Mouse (Mus musculus): ENCODE measurements around the gene Coro6. TPM values are rescaled to one million over a fixed set of nuclear protein-coding genes. Genes with fewer than 3 reads are reported as not detected.

The Coro6 gene
- polyA plus RNA-seq, 1 experiment from 2014 or later: 0.31 TPM

GRCm38 (mm10) chr11:77490451-77490850 lies 28.2 kb downstream of the Coro6 start:
- Histone ChIP-seq H3K27ac (replicated peaks) (peak overlapping the region; percentile 95), H3K4me1 (replicated peaks) (peaks cover 79% of the 10 kb centered on the region), H3K4me3 (peak overlapping the region; percentile 89), H3K27me3 (no peaks in the 10 kb centered on the region), H3K4me2 (peak overlapping the region; percentile 84), H3K36me3 (no peaks in the 10 kb centered on the region), H3K9ac (peak overlapping the region; percentile 98), H3K9me3 (no peaks in the 10 kb centered on the region)
- 64% methylated on average over 6 of the region's 6 CpGs for WGBS
- no peak for ATAC-seq (ENCODE audit: low read depth)

GRCm38 (mm10) chr11:77491123-77491501 lies 28.9 kb downstream of the Coro6 start:
- no peaks in the 10 kb centered on the region for H3K9me3 ChIP-seq
- WGBS: 0% methylated on average over 13 of the region's 13 CpGs
- peak overlapping the region; percentile 89 for H3K4me3 ChIP-seq
- H3K9ac ChIP-seq: peak overlapping the region; percentile 98
- H3K27me3 ChIP-seq: no peaks in the 10 kb centered on the region
- peak overlapping the region; percentile 84 for H3K4me2 ChIP-seq
- H3K4me1 ChIP-seq (replicated peaks): peaks cover 79% of the 10 kb centered on the region
- peak; percentile 64 for ATAC-seq (ENCODE audit: low read depth)
- H3K27ac ChIP-seq (replicated peaks): peak overlapping the region; percentile 95
- H3K36me3 ChIP-seq: no peaks in the 10 kb centered on the region

GRCm38 (mm10) chr11:77491502-77492291 lies 29.5 kb downstream of the Coro6 start:
- H3K9me3 ChIP-seq: no peaks in the 10 kb centered on the region
- H3K4me1 ChIP-seq (replicated peaks): peaks cover 74% of the 10 kb centered on the region
- H3K4me3 ChIP-seq: peak overlapping the region; percentile 89
- H3K27me3 ChIP-seq: no peaks in the 10 kb centered on the region
- H3K27ac ChIP-seq (replicated peaks): peak overlapping the region; percentile 95
- H3K4me2 ChIP-seq: peak overlapping the region; percentile 84
- no peaks in the 10 kb centered on the region for H3K36me3 ChIP-seq
- ATAC-seq (ENCODE audit: low read depth): peak; percentile 51
- under 1% methylated on average over 23 of the region's 23 CpGs for WGBS
- H3K9ac ChIP-seq: peak overlapping the region; percentile 98

GRCm38 (mm10) chr11:77492311-77492871 lies 30.2 kb downstream of the Coro6 start:
- H3K4me3 ChIP-seq: peak overlapping the region; percentile 89
- H3K9ac ChIP-seq: peak overlapping the region; percentile 98
- no peak for ATAC-seq (ENCODE audit: low read depth)
- H3K27ac ChIP-seq (replicated peaks): peak overlapping the region; percentile 95
- H3K4me2 ChIP-seq: peak overlapping the region; percentile 84
- no peaks in the 10 kb centered on the region for H3K27me3 ChIP-seq
- WGBS: 0% methylated on average over 18 of the region's 18 CpGs
- H3K36me3 ChIP-seq: no peaks in the 10 kb centered on the region
- H3K9me3 ChIP-seq: no peaks in the 10 kb centered on the region
- peaks cover 73% of the 10 kb centered on the region for H3K4me1 ChIP-seq (replicated peaks)

GRCm38 (mm10) chr11:77492911-77493332 lies 30.7 kb downstream of the Coro6 start:
- Histone ChIP-seq H3K36me3 (no peaks in the 10 kb centered on the region), H3K9me3 (no peaks in the 10 kb centered on the region), H3K27ac (replicated peaks) (peak overlapping the region; percentile 95), H3K4me3 (peak overlapping the region; percentile 89), H3K9ac (peak overlapping the region; percentile 98), H3K4me1 (replicated peaks) (peaks cover 73% of the 10 kb centered on the region), H3K4me2 (peak overlapping the region; percentile 84), H3K27me3 (no peaks in the 10 kb centered on the region)
- peak; percentile 59 for ATAC-seq (ENCODE audit: low read depth)
- WGBS: 1% methylated on average over 30 of the region's 32 CpGs

GRCm38 (mm10) chr11:77493512-77494343 lies 31.5 kb downstream of the Coro6 start, which contains the start of gene Git1:
Gene Git1 (plus strand): TSS chr11:77493562.
- WGBS: under 1% methylated on average over 58 of the region's 74 CpGs
- peak within 1 kb of the TSS; percentile 95 for H3K27ac ChIP-seq (replicated peaks)
- peaks cover 73% of the 10 kb centered on the region for H3K4me1 ChIP-seq (replicated peaks)
- H3K4me2 ChIP-seq: peak within 1 kb of the TSS; percentile 89
- H3K27me3 ChIP-seq: no peaks in the 10 kb centered on the region
- H3K9ac ChIP-seq: peak within 1 kb of the TSS; percentile 98
- no peaks in the 10 kb centered on the region for H3K36me3 ChIP-seq
- H3K4me3 ChIP-seq: peak within 1 kb of the TSS; percentile 89
- no peak for ATAC-seq (ENCODE audit: low read depth)
- no peaks in the 10 kb centered on the region for H3K9me3 ChIP-seq

- Histone ChIP-seq H3K4me1 (replicated peaks) (peaks cover 74% of the 10 kb centered on the region), H3K27ac (replicated peaks) (peak overlapping the region; percentile 95), H3K9ac (peak overlapping the region; percentile 98), H3K27me3 (no peaks in the 10 kb centered on the region), H3K4me3 (peak overlapping the region; percentile 89), H3K4me2 (peak overlapping the region; percentile 89), H3K9me3 (no peaks in the 10 kb centered on the region), H3K36me3 (peaks cover 2% of the 10 kb centered on the region)
- WGBS: 34% methylated on average over 4 of the region's 4 CpGs
- ATAC-seq (ENCODE audit: low read depth): no peak
Observed at GRCm38 (mm10) chr11:77494344-77494676, 32.1 kb downstream of the Coro6 start.

GRCm38 (mm10) chr11:77494782-77495181 lies 32.6 kb downstream of the Coro6 start:
- WGBS: 78% methylated on average over 6 of the region's 6 CpGs
- no peaks in the 10 kb centered on the region for H3K9me3 ChIP-seq
- peaks cover 79% of the 10 kb centered on the region for H3K4me1 ChIP-seq (replicated peaks)
- peaks cover 6% of the 10 kb centered on the region for H3K36me3 ChIP-seq
- H3K4me2 ChIP-seq: peak overlapping the region; percentile 89
- peak overlapping the region; percentile 98 for H3K9ac ChIP-seq
- H3K27me3 ChIP-seq: no peaks in the 10 kb centered on the region
- 0 out of 2 replicates have a peak overlapping the region, but pooled peaks have one; percentile 95 for H3K27ac ChIP-seq (replicated peaks)
- ATAC-seq (ENCODE audit: low read depth): no peak
- H3K4me3 ChIP-seq: peak overlapping the region; percentile 89

GRCm38 (mm10) chr11:77495507-77495906 lies 33.3 kb downstream of the Coro6 start:
- Histone ChIP-seq H3K9me3 (no peaks in the 10 kb centered on the region), H3K4me3 (0 out of 2 replicates have a peak overlapping the region, but pooled peaks have one; percentile 89), H3K9ac (peak overlapping the region; percentile 98)

GRCm38 (mm10) chr11:77497341-77497756 lies 35.1 kb downstream of the Coro6 start:
- peaks cover 27% of the 10 kb centered on the region for H3K36me3 ChIP-seq
- no peak for ATAC-seq (ENCODE audit: low read depth)
- 12% methylated on average over 6 of the region's 6 CpGs for WGBS
- no peak overlapping the region for H3K9ac ChIP-seq
- no peak overlapping the region for H3K4me3 ChIP-seq
- H3K4me1 ChIP-seq (replicated peaks): peaks cover 71% of the 10 kb centered on the region
- H3K27ac ChIP-seq (replicated peaks): peak overlapping the region; percentile 70
- 0 out of 2 replicates have a peak overlapping the region, but pooled peaks have one; percentile 7 for H3K4me2 ChIP-seq
- no peaks in the 10 kb centered on the region for H3K9me3 ChIP-seq
- no peaks in the 10 kb centered on the region for H3K27me3 ChIP-seq

More at GRCm38 (mm10) chr11:77495507-77495906, 33.3 kb downstream of the Coro6 start:
- no peaks in the 10 kb centered on the region for H3K27me3 ChIP-seq
- H3K36me3 ChIP-seq: peaks cover 14% of the 10 kb centered on the region
- peak overlapping the region; percentile 89 for H3K4me2 ChIP-seq
- no peak for ATAC-seq (ENCODE audit: low read depth)
- H3K4me1 ChIP-seq (replicated peaks): peaks cover 79% of the 10 kb centered on the region
- H3K27ac ChIP-seq (replicated peaks): no peak overlapping the region

- Histone ChIP-seq H3K27ac (replicated peaks) (peak overlapping the region; percentile 42), H3K9me3 (no peaks in the 10 kb centered on the region), H3K4me3 (no peak overlapping the region), H3K9ac (peak overlapping the region; percentile 35; the same call in 1 of the 2 replicates), H3K36me3 (peaks cover 32% of the 10 kb centered on the region), H3K27me3 (no peaks in the 10 kb centered on the region), H3K4me2 (0 out of 2 replicates have a peak overlapping the region, but pooled peaks have one; percentile 7), H3K4me1 (replicated peaks) (peaks cover 69% of the 10 kb centered on the region)
- WGBS: 28% methylated on average over 4 of the region's 4 CpGs
- ATAC-seq (ENCODE audit: low read depth): no peak
Observed at GRCm38 (mm10) chr11:77497851-77498250, 35.6 kb downstream of the Coro6 start.
